Mouse (Mus musculus): ENCODE measurements around the gene Sbno2. TPM values are rescaled to one million over a fixed set of nuclear protein-coding genes. Genes with fewer than 3 reads are reported as not detected.

Gene Sbno2
- polyA plus RNA-seq, 1 experiment, result 27.7 TPM

DNA sequence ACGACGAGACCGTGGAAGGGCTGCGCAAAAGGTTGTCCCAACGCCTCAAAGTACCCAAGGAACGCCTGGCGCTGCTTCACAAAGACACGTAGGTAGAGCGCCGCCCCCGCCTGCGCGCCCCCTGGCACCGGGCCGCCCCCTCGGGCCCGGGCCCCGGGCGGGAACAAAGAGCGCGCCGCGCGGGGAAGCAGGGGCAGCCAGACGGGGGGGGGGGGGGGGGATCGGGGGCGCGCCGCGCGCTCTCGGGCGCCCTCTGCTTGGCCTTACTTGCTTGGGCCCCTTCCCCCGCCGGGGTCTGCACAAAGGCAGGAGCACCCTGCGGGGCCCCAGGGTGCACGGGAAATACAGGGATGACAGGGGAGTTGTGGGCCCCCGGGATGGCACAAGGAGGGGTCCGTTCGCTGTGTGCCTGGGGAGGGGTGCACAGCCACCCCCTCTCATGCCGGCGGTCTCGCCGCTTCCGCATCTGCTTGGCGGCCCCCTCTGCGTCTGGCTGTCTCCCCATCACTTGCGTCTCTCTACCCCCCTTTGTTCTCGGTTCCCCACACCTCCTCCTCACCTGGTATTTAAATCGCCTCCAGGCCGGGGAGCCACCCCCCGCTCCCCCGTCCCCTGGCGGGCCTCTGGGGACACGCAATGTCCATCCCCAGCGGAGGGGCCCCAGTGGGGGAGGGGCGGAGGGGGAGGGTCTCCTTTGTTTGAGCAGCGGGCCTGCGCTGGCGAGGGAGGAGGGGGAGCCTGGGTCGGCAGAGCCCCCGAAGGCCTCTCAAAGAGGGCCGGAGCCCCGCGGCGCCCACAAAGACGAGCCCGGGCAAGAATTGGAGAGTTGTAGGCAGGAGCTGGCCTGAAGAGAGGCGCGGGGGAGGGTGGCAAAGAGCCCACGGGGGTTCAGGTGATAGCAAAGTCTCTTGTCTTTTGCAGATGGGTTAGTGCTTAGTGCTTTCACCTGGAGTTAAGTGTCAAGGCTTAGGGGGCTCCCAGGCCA lies 45.1 kb upstream of the Sbno2 start:
- no peak for TF ChIP-seq POLR2A (IDR thresholded peaks at IDR 0.05; ENCODE audit: low read depth, low read length)
- TF ChIP-seq CTCF (conservative IDR thresholded peaks at IDR 0.05; ENCODE audit: insufficient read depth, insufficient read length, low read depth, low read length), result no peak
- Histone ChIP-seq H3K36me3 (ENCODE audit: control insufficient read depth, insufficient read depth, low read length) (peaks cover 20% of the 10 kb centered on the region), H3K4me3 (ENCODE audit: insufficient read depth, low read depth, low read length) (peak overlapping the region; percentile 55), H3K27ac (ENCODE audit: insufficient read depth, low read depth, low read length) (peak overlapping the region; percentile 95), H3K4me1 (ENCODE audit: control insufficient read depth, insufficient read depth, low read length) (peaks cover 45% of the 10 kb centered on the region), H3K27me3 (replicated peaks; ENCODE audit: control insufficient read depth, insufficient read depth, low read length) (no peaks in the 10 kb centered on the region)
- under 1% methylated on average over 66 of the region's 71 CpGs for WGBS
- DNase-seq, result peak; percentile 51

DNA sequence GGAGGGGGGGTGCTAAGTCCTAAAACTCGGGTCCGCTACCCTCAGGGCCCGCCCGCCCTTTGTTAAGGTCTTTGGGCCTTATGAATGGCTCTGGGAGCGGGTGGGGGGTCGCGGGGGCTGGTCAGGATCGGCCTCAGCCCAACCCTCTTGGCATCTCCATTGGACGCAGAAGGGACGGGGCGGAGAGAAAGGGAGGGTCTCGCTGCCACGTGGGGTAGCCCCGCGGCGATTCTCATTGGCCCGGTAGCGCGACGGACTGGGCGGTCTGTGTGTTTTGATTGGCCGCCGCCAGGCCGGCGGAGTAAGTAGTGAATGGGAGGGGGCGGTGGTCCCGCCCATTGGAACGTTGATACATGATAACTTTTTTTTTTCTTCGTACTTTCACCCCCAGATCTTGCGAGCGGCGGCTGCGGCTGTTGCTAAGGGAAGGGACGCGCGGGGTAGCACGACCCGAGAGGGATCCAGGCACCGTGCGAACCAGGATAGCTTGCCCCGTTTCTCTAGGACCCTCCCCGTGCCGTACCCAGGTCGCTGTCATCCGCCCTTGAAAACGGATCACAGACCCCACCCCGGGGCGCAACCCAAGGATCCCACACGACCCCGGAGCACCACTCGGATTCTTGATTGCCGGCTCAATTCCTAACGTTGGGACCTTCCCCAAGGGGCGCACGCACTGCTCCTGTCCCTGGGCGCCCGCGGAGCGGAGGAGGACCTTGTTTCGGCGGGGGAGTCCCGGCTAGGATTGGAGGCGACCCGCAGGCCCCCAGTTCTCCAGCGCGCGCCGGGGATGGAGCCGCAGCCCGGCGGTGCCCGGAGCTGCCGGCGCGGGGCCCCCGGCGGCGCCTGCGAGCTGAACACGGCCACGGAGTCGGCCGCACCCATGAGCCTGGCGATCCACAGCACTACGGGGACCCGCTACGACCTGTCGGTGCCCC lies 44.2 kb upstream of the Sbno2 start:
- peak overlapping the region; percentile 91 for H3K4me3 ChIP-seq (ENCODE audit: insufficient read depth, low read depth, low read length)
- peak; percentile 99 for DNase-seq
- WGBS, result under 1% methylated on average over 88 of the region's 88 CpGs
- TF ChIP-seq POLR2A (IDR thresholded peaks at IDR 0.05; ENCODE audit: low read depth, low read length) (peak; percentile 75), CTCF (conservative IDR thresholded peaks at IDR 0.05; ENCODE audit: insufficient read depth, insufficient read length, low read depth, low read length) (no peak)
- H3K27ac ChIP-seq (ENCODE audit: insufficient read depth, low read depth, low read length), result peak overlapping the region; percentile 97
- H3K36me3 ChIP-seq (ENCODE audit: control insufficient read depth, insufficient read depth, low read length), result peaks cover 14% of the 10 kb centered on the region
- peaks cover 38% of the 10 kb centered on the region for H3K4me1 ChIP-seq (ENCODE audit: control insufficient read depth, insufficient read depth, low read length)
- H3K27me3 ChIP-seq (replicated peaks; ENCODE audit: control insufficient read depth, insufficient read depth, low read length), result no peaks in the 10 kb centered on the region

DNA sequence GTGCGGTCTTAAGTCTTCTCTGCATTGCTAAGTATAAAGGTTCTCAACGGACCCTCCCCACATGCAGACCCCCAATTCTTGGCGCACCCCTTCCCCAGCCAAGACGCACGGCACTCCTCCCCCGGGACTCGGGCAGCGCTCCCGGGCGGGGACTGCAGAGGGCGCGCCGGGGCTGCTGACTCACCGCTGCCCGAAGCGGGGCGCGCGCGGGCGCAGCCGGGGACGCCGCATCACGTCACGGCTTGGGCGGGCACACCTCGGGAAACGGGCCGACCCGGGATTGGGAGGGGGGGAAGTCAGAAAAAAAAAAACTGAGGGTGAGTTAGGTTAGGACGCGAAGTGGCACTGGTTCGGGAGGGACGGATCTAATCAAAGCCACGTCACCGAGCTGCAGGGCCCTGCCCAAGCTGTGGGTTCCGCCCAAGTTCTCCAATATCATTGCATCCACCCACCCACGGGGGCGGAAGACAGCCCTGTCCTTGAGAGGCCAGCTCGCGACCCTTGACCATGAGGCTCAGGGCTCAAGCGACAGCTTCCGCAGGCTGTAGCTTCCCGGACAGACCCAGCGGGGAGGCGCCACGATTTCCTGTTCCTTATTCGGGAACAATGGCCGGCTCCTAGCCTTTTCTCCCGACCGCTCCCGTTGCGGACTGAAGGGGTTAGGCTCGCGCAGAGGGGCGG lies 43.4 kb upstream of the Sbno2 start:
- H3K27me3 ChIP-seq (replicated peaks; ENCODE audit: control insufficient read depth, insufficient read depth, low read length), result no peaks in the 10 kb centered on the region
- peaks cover 6% of the 10 kb centered on the region; the same call in 1 of the 2 replicates for H3K36me3 ChIP-seq (ENCODE audit: control insufficient read depth, insufficient read depth, low read length)
- TF ChIP-seq CTCF (conservative IDR thresholded peaks at IDR 0.05; ENCODE audit: insufficient read depth, insufficient read length, low read depth, low read length) (peak; percentile 58), POLR2A (IDR thresholded peaks at IDR 0.05; ENCODE audit: low read depth, low read length) (no peak)
- H3K27ac ChIP-seq (ENCODE audit: insufficient read depth, low read depth, low read length), result peak overlapping the region; percentile 97
- peak overlapping the region; percentile 91 for H3K4me3 ChIP-seq (ENCODE audit: insufficient read depth, low read depth, low read length)
- WGBS, result 1% methylated on average over 57 of the region's 57 CpGs
- H3K4me1 ChIP-seq (ENCODE audit: control insufficient read depth, insufficient read depth, low read length), result peaks cover 32% of the 10 kb centered on the region
- peak; percentile 97 for DNase-seq

DNA sequence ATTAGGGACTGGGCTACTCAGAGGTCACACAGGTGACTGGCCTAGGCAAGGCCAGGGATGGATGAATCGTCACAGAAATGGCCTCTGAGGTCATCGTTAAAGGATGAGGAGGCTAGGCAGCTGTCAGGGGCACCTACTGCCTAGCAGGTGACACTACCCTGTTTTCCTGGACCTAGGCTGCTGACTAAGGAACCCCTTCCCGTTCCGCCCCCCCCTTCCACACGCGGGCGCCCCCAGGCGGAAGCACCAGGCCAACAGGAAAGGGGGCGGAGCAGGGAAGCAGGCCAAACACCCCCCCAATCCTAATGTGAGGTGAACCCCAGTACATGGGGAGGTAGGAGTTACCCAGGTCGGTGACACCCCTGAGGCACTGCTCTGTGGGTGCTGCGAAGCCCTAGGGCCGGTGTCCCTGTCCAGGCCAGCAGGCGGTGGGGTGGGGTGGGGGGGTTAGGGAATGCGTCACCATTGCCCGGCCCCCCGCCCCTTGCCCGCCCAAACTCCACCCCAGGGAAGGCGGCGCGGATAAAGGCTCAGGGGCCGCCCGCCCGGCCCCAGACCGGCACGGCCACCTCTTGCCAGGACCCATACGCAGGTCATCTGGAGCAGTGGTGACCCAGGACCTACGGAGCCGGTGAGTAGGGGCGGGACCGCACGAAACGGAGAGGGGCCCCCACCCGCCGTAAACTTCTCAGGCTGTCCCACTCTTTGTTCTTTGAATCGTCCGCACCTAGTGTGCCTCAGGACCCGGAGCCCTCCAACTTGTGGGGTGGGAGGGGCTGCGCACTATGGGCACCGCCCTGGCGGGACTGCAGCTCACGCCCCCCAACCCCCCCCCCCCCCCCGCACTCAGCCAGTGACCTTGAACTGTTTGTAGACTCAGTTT lies 42.6 kb upstream of the Sbno2 start, which contains the start of gene Midn:
Midn (plus strand) TSS at position 554 of the 883 bp plus-strand sequence.
- Histone ChIP-seq H3K27ac (ENCODE audit: insufficient read depth, low read depth, low read length) (peak within 1 kb of the TSS; percentile 97), H3K4me3 (ENCODE audit: insufficient read depth, low read depth, low read length) (peak within 1 kb of the TSS; percentile 91), H3K36me3 (ENCODE audit: control insufficient read depth, insufficient read depth, low read length) (peaks cover 6% of the 10 kb centered on the region; the same call in 1 of the 2 replicates), H3K4me1 (ENCODE audit: control insufficient read depth, insufficient read depth, low read length) (peaks cover 30% of the 10 kb centered on the region), H3K27me3 (replicated peaks; ENCODE audit: control insufficient read depth, insufficient read depth, low read length) (no peaks in the 10 kb centered on the region)
- TF ChIP-seq CTCF (conservative IDR thresholded peaks at IDR 0.05; ENCODE audit: insufficient read depth, insufficient read length, low read depth, low read length), result peak; percentile 49
- peak; percentile 96 for TF ChIP-seq POLR2A (IDR thresholded peaks at IDR 0.05; ENCODE audit: low read depth, low read length)
- 2% methylated on average over 42 of the region's 42 CpGs for WGBS
- DNase-seq, result peak; percentile 94

DNA sequence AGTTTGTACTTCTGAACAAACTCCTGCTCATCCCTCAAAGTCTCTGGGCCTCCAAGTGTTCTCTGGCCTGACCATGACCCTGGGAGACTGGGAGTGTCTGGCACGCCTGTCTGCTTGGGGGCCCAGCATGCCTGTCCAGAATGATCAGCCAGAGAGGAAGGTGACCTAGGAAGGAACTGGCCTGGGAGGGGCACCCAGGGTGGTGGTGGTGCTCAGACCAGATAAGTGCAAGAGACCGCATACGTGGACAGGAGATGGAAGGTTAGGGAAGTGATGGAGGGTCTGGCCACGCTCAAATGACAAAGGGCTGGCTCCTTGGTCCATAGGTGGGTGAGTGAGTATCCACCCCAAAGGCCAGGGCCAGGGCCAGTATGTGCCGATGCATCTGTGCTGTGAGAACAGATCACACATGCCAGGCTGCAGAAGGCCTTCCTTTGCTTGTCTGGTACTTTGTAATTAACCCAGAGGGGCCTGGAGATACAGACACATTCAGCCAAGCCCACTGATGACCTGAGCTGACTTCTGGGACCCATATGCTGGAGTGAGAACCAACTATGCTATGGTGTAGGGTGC lies 41.9 kb upstream of the Sbno2 start:
- H3K4me3 ChIP-seq (ENCODE audit: insufficient read depth, low read depth, low read length), result peak overlapping the region; percentile 91; the same call in 1 of the 2 replicates
- 45% methylated on average over 5 of the region's 5 CpGs for WGBS

More for the DNA sequence above, 41.9 kb upstream of the Sbno2 start:
- H3K27ac ChIP-seq (ENCODE audit: insufficient read depth, low read depth, low read length), result peak overlapping the region; percentile 97
- no peak for TF ChIP-seq POLR2A (IDR thresholded peaks at IDR 0.05; ENCODE audit: low read depth, low read length)
- TF ChIP-seq CTCF (conservative IDR thresholded peaks at IDR 0.05; ENCODE audit: insufficient read depth, insufficient read length, low read depth, low read length), result no peak
- H3K36me3 ChIP-seq (ENCODE audit: control insufficient read depth, insufficient read depth, low read length), result peaks cover 6% of the 10 kb centered on the region; the same call in 1 of the 2 replicates
- H3K27me3 ChIP-seq (replicated peaks; ENCODE audit: control insufficient read depth, insufficient read depth, low read length), result no peaks in the 10 kb centered on the region
- peaks cover 24% of the 10 kb centered on the region for H3K4me1 ChIP-seq (ENCODE audit: control insufficient read depth, insufficient read depth, low read length)
- DNase-seq, result no peak

All from kidney, adult 2 months (tissue).